Mouse (Mus musculus): ENCODE data around the gene Olfr951.

Gene Olfr951

GRCm38 (mm10) chr9:39387110-39387509, at the start of gene Olfr951:
Olfr951 (plus strand) TSS chr9:39387410.
- DNase-seq, result no peak

GRCm38 (mm10) chr9:39427048-39427447, 39.8 kb downstream of the Olfr951 start, which contains the start of gene Olfr952:
Olfr952 (minus strand) TSS chr9:39427148.
- no peak for DNase-seq
